Mouse (Mus musculus) kidney, adult 2 months (tissue): Measurements from ENCODE around the gene Rpp25l.
"Not testable (repeated sequence)": the region's sequence is repeated elsewhere in the genome, so short reads cannot be mapped to it uniquely, and the experiment has no call there.

Experiments
- CTCF ChIP-seq: fragments of 200-500 bp; conservative IDR thresholded peaks from 2 replicates; pipeline ENCODE4 v1.5.1; 2011; ENCODE audit warnings: low read depth, mild to moderate bottlenecking, control low read depth, low read length, moderate library complexity, mixed read lengths; ENCODE audit not compliant: insufficient read depth, insufficient read length
- POLR2A ChIP-seq: fragments of 200-500 bp; IDR thresholded peaks from one replicate; pipeline ENCODE4 v1.6.1; 2011; ENCODE audit warnings: low read depth, low read length, control low read depth

- not testable (repeated sequence) for TF ChIP-seq POLR2A, CTCF
Observed at GRCm38 (mm10) chr4:41700224-41700623, 13.1 kb downstream of the Rpp25l start.
